In genomic region chr6:112401953-112402683, GRCm38 (mm10) we compare ENCODE assay signal across 8 mouse cellular contexts. TPM values are rescaled to one million over a fixed set of nuclear protein-coding genes. Genes with fewer than 3 reads are reported as not detected.
DNase-seq lines count a peak whose midpoint lies in the region; ATAC-seq and TF ChIP-seq lines count a peak whose summit lies in the region.

No protein-coding gene starts in this region.

- H3K36me3 ChIP-seq in heart, adult 2 months (ENCODE audit: control insufficient read depth, insufficient read depth, low read length): peaks cover 2% of the 10 kb centered on the region; the same call in 1 of the 2 replicates
- H3K36me3 ChIP-seq in kidney, embryonic 16.5 days (ENCODE audit: insufficient read depth, low read length): no peaks in the 10 kb centered on the region
- no peaks in the 10 kb centered on the region for H3K36me3 ChIP-seq in liver, postnatal 0 days (replicated peaks; ENCODE audit: insufficient read depth, low read length)

- TF ChIP-seq EP300 in heart, adult 2 months (IDR thresholded peaks at IDR 0.05; ENCODE audit: insufficient read depth, low read depth, low read length): peak; percentile 73
- peak; percentile 20; the same call in 1 of the 2 replicates for TF ChIP-seq EP300 in liver, postnatal 0 days (IDR thresholded peaks at IDR 0.05; ENCODE audit: low read depth)

- peaks cover 17% of the 10 kb centered on the region for H3K4me1 ChIP-seq in heart, adult 2 months (ENCODE audit: control insufficient read depth, insufficient read depth, low read length)
- H3K4me1 ChIP-seq in kidney, embryonic 16.5 days (ENCODE audit: insufficient read depth, low read length): no peaks in the 10 kb centered on the region
- H3K4me1 ChIP-seq in liver, postnatal 0 days (ENCODE audit: insufficient read depth): no peaks in the 10 kb centered on the region

- 9% methylated on average over 12 of the region's 12 CpGs for WGBS in heart, adult 2 months
- WGBS in kidney, embryonic 16.5 days: 68% methylated on average over 12 of the region's 12 CpGs
- WGBS in liver, postnatal 0 days (ENCODE audit: insufficient replicate concordance): 42% methylated on average over 12 of the region's 12 CpGs

- H3K27me3 ChIP-seq in heart, adult 2 months (ENCODE audit: control insufficient read depth, insufficient read depth, low read length): no peaks in the 10 kb centered on the region
- H3K27me3 ChIP-seq in kidney, embryonic 16.5 days (ENCODE audit: insufficient read depth, low read length): no peaks in the 10 kb centered on the region
- H3K27me3 ChIP-seq in liver, postnatal 0 days (ENCODE audit: insufficient read depth, low read length): no peaks in the 10 kb centered on the region

- H3K4me3 ChIP-seq in heart, adult 2 months: no peak overlapping the region
- H3K4me3 ChIP-seq in kidney, embryonic 16.5 days (ENCODE audit: low read length): no peak overlapping the region
- H3K4me3 ChIP-seq in liver, postnatal 0 days (ENCODE audit: low read depth, low read length): no peak overlapping the region

- no peaks in the 10 kb centered on the region for H3K9me3 ChIP-seq in kidney, embryonic 16.5 days (ENCODE audit: low read length)
- no peaks in the 10 kb centered on the region for H3K9me3 ChIP-seq in liver, postnatal 0 days (ENCODE audit: low read length)

- TF ChIP-seq POLR2A in heart, adult 2 months (IDR thresholded peaks at IDR 0.05; ENCODE audit: insufficient read depth, low read depth, low read length): peak; percentile 61; the same call in 1 of the 2 replicates

- DNase-seq in embryo, embryonic 10.5 days (ENCODE audit: low spot score): peak; percentile 13
- no peak for DNase-seq in embryo, embryonic 9.5 days (ENCODE audit: extremely low spot score)
- peak; percentile 81 for DNase-seq in brain, adult 2 months (ENCODE audit: low read depth, low spot score)
- DNase-seq in heart, adult 2 months: peak; percentile 91 to 96
- peak; percentile 35 for DNase-seq in liver, postnatal 0 days
- DNase-seq in skeletal muscle tissue, adult 2 months (ENCODE audit: low read depth, low spot score): peak; percentile 89
- DNase-seq in cerebellum, adult 11 months: no peak

- peak overlapping the region; percentile 97 for H3K27ac ChIP-seq in heart, adult 2 months
- H3K27ac ChIP-seq in kidney, embryonic 16.5 days (ENCODE audit: low read length): peak overlapping the region; percentile 47; the same call in 1 of the 2 replicates
- H3K27ac ChIP-seq in liver, postnatal 0 days (ENCODE audit: low read depth): no peak overlapping the region

- no peaks in the 10 kb centered on the region for H3K79me2 ChIP-seq in heart, adult 2 months (replicated peaks; ENCODE audit: control insufficient read depth, insufficient read depth, low read length)

- peak; percentile 87 for ATAC-seq in kidney, embryonic 16.5 days (ENCODE audit: low FRiP score, low TSS enrichment)
- ATAC-seq in liver, postnatal 0 days: peak; percentile 85

- intact Hi-C loops in heart, adult 2 months (cut with DNase I): loop anchor here (1.0 to 5.0 kb wide), 2 partner anchors 28 to 130 kb away; partner anchors contain the start of gene Lmcd1

- peak overlapping the region; percentile 14; the same call in 1 of the 2 replicates for H3K9ac ChIP-seq in heart, adult 2 months (ENCODE audit: low read depth, low read length)
- H3K9ac ChIP-seq in kidney, embryonic 16.5 days (replicated peaks; ENCODE audit: low read length): no peak overlapping the region
- H3K9ac ChIP-seq in liver, postnatal 0 days (replicated peaks): no peak overlapping the region

- no peak overlapping the region for H3K4me2 ChIP-seq in kidney, embryonic 16.5 days (replicated peaks; ENCODE audit: low read depth, low read length)
- no peak overlapping the region for H3K4me2 ChIP-seq in liver, postnatal 0 days (ENCODE audit: low read depth, low read length)

- TF ChIP-seq CTCF in heart, adult 2 months (IDR thresholded peaks at IDR 0.05): no peak
- TF ChIP-seq CTCF in liver, postnatal 0 days (IDR thresholded peaks at IDR 0.05; ENCODE audit: low read depth): no peak

RNA-seq across cellular contexts. Expression of gene Ssu2, which starts 14.3 kb away (rescaled TPM):
- 1 to 10 TPM; 1.2 to 1.4 TPM for total RNA-seq in heart, adult 2 months (2021)
- polyA plus RNA-seq in heart, adult 2 months (2012; rRNA removed): 5.5 and 11.8 TPM in 2 replicates
- polyA plus RNA-seq in kidney, embryonic 16.5 days (2015; fragmentation: Nextera tagmentation; extraction: Ambion mirVana): 3.9 and 6.1 TPM in 2 replicates
- 0.08 TPM in 1 of 2 replicates, not detected in the other for polyA plus RNA-seq in liver, postnatal 0 days (2015; fragmentation: Nextera tagmentation; extraction: Ambion mirVana)

RNA-seq across cellular contexts. Expression of gene Cav3, which starts 57.2 kb away (rescaled TPM):
- total RNA-seq in heart, adult 2 months (2021): 10 to 100 TPM; 70.8 to 82.8 TPM
- polyA plus RNA-seq in heart, adult 2 months (2012; rRNA removed): 144 and 172 TPM in 2 replicates
- 2.3 and 3.2 TPM in 2 replicates for polyA plus RNA-seq in kidney, embryonic 16.5 days (2015; fragmentation: Nextera tagmentation; extraction: Ambion mirVana)
- polyA plus RNA-seq in liver, postnatal 0 days (2015; fragmentation: Nextera tagmentation; extraction: Ambion mirVana): 0.15 and 1.6 TPM in 2 replicates

Comparison
In these comparisons a context has a peak if more than half of its experiments do, and no peak if none do; other contexts are left out.
1. DNase-seq: peak in embryo, embryonic 10.5 days (single experiment), brain, adult 2 months (single experiment), heart, adult 2 months (2 of 2), liver, postnatal 0 days (single experiment) and skeletal muscle tissue, adult 2 months (single experiment); none in embryo, embryonic 9.5 days (single experiment) and cerebellum, adult 11 months (single experiment).
2. RNA of gene Cav3, which starts 57.2 kb away (polyA plus RNA-seq): 144 to 172 TPM in heart, adult 2 months; 2.3 to 3.2 TPM in kidney, embryonic 16.5 days and 0.15 to 1.6 TPM in liver, postnatal 0 days; every median in the first group is over 10 times any median in the second.